Mouse (Mus musculus) megakaryocyte, adult 5-6 weeks (primary cell): ENCODE measurements around the gene Itgb4. TPM values are rescaled to one million over a fixed set of nuclear protein-coding genes. Genes with fewer than 3 reads are reported as not detected.
A peak's percentile ranks its signal among the peaks of the same experiment; 100 is the strongest.

ENCODE experiments used
- ATAC-seq: 2 replicates; pipeline ENCODE4 v1.8.0; 2016; ENCODE audit warnings: mild to moderate bottlenecking, inconsistent platforms; ENCODE audit not compliant: poor library complexity, severe bottlenecking
- total RNA-seq, 2 experiments: library from RNA; stranded (forward) in 1 of 2; stranded (reverse) in 1 of 2; fragments of 153-499, 151-499 nt in 1 of 2; fragments of 221-1000, 200-1000 nt in 1 of 2; gene quantifications; 2 replicates each; pipeline versions ENCODE4 v1.2.3 to v1.2.4; 2015 to 2017

The Itgb4 gene
- total RNA-seq, 2 experiments from 2014 or later: 0.09 TPM; not detected in 1

- no peak for ATAC-seq
These were observed 5.6 kb upstream of the Itgb4 start for GRCm38 (mm10) chr11:115968731-115969405.

DNA sequence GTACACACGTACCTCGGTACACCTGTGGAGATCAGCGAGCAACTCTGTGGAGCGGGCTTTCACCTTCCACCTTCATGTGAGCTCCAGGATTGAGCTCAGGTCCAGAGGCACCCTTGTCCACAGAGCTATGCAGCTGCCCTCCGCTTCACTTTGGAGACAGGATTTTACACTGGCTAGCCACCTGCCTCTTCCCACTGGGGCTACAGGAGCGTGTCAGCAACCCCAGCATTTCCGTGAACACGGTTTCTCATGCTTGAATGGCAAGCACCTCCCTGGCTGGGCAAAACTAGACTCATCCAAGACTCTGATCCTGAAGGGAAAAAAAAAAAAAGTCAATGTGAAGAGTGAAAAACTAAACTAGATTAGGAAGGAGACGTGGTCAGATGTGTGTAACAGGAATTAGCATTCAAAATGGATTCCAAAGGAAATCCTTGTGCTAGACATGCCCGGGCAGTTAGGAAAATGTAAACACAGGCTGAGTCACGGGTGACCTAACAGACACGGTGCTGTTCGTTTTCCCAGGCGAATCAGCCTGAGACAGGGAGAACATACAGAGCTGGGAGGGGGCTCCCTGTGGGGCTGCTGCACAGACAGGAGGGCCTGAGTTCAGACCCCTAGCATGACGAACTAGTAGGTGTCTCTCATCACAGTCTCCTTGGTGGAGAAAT lies 4.4 kb upstream of the Itgb4 start:
- ATAC-seq: no peak

- no peak for ATAC-seq
These were observed 3.5 kb upstream of the Itgb4 start for GRCm38 (mm10) chr11:115971016-115971415.

DNA sequence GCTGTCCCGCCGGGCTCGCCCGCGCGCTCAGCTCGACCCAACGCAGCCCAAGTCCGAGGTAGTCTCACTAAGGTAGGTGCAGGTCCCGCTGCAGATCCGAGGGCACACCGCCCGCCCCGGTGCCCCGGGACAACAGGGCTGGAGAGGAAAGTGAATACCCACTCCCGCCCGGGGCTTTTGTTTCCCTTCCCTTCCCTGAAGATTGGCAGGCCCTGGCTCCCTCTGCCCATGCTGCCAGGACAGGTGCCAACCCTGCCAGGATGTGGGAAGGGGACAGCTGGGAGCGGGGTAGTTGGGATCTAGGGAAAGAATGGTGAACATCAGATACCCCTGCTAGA lies 543 bp downstream of the Itgb4 start:
- ATAC-seq: no peak

- no peak for ATAC-seq
These were observed 1.0 kb downstream of the Itgb4 start for GRCm38 (mm10) chr11:115975544-115975943.

DNA sequence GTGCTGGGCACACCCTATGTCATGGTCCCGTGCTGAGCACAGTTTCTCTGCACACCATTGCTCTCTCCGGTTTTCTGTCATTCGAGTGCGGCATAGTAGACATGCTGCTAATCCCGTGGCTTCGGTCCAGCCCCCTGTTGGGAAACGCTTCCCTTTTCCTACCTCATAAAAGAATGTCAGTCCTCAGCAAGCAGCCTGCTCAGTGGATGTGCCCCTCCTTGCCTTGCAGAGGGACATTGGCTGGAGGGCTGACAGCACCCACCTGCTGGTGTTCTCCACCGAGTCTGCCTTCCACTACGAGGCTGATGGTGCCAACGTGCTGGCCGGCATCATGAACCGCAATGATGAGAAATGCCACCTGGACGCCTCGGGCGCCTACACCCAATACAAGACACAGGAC lies 8.0 kb downstream of the Itgb4 start:
- no peak for ATAC-seq

DNA sequence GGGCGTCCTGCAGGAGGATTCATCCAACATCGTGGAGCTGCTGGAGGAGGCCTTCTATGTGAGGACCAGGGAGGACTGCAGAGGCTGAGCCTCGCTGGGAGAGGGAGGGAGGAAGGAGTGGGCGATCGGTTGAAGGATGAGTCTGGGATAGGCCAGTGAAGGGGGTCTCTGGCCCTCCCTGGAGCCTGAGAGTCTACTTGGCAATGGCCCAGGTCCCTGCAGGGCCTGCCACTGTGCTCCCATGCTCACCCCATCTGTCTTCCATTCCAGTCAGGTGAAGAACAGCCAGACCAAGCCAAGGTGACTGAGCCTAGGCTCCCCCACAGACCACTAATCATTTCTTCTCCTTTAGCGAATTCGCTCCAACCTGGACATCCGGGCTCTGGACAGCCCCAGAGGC lies 8.8 kb downstream of the Itgb4 start:
- no peak for ATAC-seq

DNA sequence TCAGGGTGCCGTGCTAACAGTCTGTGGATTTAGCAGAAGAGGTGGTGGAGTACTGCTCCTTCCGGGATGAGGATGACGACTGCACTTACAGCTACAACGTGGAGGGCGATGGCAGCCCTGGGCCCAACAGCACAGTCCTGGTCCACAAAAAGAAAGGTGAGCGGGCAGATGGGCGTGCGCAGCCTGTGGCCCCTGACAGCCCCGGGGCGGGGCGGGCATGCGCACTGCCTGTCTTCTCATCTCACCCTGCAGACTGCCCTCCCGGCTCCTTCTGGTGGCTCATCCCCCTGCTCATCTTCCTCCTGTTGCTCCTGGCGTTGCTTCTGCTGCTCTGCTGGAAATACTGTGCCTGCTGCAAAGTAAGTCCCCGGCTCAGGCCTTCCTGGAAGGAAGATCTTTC lies 15.2 kb downstream of the Itgb4 start:
- ATAC-seq: no peak

DNA sequence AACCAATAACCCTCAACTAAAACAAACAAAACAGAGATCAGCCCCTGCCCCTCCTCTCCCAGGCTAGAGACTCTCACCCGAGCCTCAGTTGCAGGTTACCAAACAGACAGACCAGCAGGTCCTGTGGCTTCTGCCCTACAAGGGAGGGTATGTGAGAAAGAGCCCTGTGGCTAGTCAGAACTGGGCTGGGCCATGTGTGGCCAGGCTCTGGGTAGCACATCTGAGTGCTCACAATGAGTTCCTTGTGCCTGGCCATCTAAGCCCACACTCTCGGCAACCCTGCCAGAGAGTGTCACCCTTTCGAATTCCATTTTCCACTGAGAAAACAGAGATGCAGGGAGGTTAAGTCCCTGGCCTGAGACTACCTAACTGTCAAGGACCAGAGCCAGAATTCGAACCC lies 17.6 kb downstream of the Itgb4 start:
- ATAC-seq: no peak

DNA sequence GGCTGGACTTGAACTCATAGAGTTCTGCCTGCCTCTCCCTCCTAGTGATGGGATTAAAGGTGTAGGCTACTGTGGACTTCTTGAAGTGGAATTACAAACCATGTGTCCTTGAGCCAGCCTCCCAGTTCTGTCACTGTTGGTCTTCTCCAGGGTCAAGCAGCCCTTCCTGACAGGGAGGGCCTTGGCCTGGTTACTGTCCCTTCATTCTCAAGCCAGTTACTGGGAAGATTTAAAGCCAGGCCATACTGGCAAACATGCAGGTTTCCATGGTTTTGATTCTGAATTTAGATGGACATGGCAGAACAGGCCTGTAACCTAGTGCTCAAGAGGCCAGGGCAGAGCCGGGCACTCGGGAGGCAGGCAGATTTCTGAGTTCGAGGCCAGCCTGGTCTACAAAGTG lies 20.7 kb downstream of the Itgb4 start:
- no peak for ATAC-seq

DNA sequence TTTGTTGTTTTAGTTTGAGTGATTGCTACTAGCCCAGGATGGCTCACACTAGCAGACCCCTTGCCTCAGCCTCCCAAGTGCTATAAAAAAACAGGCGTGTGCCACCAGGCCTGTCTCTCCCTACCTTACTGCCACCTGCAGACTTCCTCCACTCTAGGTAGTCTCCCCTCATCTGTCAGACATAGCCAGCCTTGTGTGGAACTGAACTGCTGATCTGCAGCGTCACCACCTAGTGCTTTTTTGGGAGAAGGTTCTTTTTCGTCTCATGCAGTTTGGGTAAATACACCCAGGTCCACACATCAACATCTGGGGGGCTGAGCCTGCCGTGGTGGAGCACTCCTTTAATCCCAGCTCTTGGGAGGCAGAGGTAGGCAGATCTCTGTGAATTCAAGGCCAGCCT lies 22.5 kb downstream of the Itgb4 start:
- no peak for ATAC-seq

GRCm38 (mm10) chr11:115997662-115998061 lies 23.2 kb downstream of the Itgb4 start:
- no peak for ATAC-seq

GRCm38 (mm10) chr11:115999027-115999426 lies 24.5 kb downstream of the Itgb4 start:
- ATAC-seq: no peak

DNA sequence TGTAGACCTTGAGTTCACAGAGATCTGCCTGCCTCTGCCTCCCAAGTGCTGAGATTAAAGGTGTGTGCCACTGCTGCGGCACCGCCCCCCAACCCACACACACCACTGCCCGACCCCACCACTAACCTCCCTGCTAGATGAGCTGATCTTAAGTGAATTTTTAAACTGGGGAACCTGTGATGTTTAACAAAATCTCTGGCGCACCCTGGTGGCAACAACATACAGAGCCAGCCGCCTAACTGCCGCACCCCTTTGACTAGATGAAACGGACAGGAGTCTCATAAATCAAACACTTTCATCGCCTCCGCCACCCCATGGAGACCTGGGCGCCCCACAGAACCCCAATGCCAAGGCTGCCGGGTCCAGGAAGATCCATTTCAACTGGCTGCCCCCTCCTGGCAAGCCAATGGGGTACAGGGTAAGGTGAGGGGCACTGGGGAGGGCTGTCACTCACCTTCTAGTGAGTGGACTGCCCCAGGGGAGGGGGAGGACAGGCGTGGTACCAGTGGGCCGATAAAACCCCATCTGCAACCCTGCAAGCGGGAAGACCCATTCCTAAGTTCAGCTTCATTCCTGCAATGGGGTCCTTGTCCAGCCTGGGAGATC lies 25.1 kb downstream of the Itgb4 start:
- ATAC-seq: peak; percentile 82

DNA sequence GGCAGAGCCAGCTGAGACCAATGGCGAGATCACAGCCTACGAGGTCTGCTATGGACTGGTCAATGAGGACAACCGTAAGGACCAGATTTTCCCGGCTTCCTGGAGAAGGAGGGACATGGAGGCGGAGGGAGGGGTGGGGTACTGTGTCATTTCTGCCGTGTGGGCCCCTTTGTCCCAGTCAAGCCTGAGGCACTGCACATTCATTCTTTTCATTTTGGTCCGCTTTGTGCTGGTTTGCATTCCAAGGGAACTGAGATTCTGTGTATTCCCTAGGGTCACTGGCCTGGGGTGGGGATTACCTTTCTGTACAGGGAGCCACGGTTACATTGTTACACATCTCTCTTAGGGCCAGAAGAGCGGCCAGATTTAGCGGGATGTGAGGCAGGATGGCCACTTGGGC lies 26.1 kb downstream of the Itgb4 start:
- ATAC-seq: no peak

DNA sequence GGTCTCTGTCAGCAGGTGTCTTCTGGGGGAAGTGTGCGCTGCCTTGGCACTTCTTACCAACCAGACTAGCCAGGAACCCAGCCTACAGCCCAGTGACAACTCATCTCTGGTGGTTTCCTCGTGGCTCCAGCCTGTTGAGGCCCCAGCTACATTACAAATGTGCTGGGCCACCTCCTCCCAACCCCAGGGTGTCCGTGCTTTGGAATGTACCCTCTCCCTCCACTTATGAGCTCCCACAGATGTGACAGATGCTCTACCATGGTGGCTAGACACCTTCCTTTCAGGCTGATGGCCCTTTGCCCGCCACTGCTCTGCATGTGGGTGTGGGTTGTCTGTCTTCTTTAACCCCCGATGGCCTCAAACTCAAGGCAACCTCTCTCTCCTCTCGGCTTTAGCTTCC lies 27.2 kb downstream of the Itgb4 start:
- no peak for ATAC-seq

- no peak for ATAC-seq
These were observed 28.4 kb downstream of the Itgb4 start for GRCm38 (mm10) chr11:116002894-116003293.

GRCm38 (mm10) chr11:116004186-116004823 lies 29.8 kb downstream of the Itgb4 start:
- ATAC-seq: no peak

DNA sequence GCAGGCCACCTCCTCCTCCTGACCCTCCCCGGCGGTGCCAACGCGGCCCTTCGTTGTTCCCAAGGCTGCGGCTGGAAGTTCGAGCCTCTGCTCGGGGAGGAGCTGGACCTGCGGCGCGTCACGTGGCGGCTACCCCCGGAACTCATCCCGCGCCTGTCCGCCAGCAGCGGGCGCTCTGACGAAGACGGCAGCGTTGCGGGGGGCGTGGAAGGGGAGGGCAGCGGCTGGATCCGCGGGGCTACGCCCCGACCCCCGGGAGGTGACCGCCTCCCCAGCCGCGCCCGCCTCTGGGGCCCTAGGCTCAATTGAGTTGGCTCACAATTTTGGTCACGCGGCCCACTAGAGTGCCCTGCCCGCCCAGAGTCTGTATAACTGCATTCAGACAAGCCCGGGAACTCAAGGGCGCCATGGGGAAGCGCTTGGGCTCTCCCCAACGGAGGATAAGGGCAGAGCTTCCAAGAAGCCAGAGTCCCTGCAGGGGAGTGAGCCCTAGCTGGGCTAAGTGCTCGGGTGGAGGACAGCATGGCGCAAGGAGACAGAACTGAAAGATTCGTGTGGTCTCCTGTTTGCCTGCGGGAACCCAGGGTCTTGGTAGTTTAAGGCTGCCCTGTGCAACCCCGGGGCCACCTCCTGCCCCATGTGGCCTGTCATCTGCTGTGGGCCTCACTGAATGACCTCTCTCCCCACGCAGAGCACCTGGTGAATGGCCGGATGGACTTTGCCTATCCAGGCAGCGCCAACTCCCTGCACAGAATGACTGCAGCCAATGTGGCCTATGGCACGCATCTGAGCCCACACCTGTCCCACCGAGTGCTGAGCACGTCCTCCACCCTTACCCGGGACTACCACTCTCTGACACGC lies 30.6 kb downstream of the Itgb4 start:
- ATAC-seq: peak; percentile 88

- ATAC-seq: 0 out of 2 replicates have a peak, but pooled peaks have one; percentile 9
These were observed 31.4 kb downstream of the Itgb4 start for GRCm38 (mm10) chr11:116005701-116006419.
